Mouse (Mus musculus): Measurements from ENCODE around the gene Fkbp5.

DNA sequence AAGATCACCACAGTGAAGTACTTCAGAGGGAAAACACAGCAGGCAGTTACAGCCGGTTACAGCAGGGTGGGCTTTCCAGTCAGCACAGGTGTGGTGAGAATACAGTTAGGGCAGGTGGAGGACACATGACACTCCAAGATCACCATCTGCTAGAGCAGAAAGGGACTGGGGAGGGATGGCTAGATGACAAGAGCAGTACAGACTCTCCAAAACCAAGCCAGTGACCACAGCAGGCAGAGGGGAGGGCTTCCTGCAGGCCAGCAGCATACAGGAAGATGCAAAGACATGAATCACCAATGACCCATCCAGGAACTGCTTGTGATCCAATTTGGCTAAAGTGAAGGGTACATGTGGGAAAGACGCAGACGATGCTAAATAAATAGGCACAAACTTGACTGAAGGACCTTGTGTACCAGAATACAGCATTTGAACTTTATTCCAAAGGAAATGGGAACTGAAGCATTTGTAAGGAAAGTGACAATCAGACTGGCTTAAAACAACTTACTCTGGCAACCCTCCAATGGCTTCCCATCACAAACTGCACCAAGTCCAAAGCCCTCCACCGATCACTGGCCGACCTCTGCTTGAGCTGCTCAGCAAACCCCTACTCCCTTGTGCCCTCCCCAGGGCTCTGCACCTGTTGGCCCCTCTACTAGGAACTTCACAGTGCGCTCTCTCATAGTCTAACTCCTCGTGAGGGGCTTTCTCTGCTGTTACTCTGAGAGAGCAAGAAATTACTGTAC is 53.5 kb downstream of the Fkbp5 start:
- TF ChIP-seq CTCF (conservative IDR thresholded peaks at IDR 0.05; ENCODE audit: low read length) (no peak), POU5F1 (IDR thresholded peaks at IDR 0.05; ENCODE audit: borderline replicate concordance, low read length) (no peak)

Measured in E14TG2a.4 (cell line).